Mouse (Mus musculus) heart, adult 8-10 months (tissue): ENCODE measurements around the gene Telo2. TPM values are rescaled to one million over a fixed set of nuclear protein-coding genes. Genes with fewer than 3 reads are reported as not detected.

Experiments
- total RNA-seq, 4 experiments: library from RNA; stranded (reverse); gene quantifications; 2 replicates each; pipeline ENCODE4 v1.2.4; 2022

The Telo2 gene
- total RNA-seq, 4 experiments from 2014 or later: 10.8 to 15.7 (median 13.5) TPM

Other genes starting within 250 kb of the Telo2 start
- gene Igfals, start 250.0 kb downstream of the Telo2 start, total RNA-seq: 10 to 100 TPM in 2 of 4 experiments, 1 to 10 TPM in 2; 7.8 to 14.5 (median 11.1) TPM
- gene Nubp2, start 229.6 kb downstream of the Telo2 start, total RNA-seq: 10 to 100 TPM; 17.2 to 20.1 (median 19.2) TPM
- 10 to 100 TPM; 25.8 to 29.3 (median 27.7) TPM for gene Spsb3, start 229.3 kb downstream of the Telo2 start, total RNA-seq
- 10 to 100 TPM; 19.4 to 23.5 (median 21.1) TPM for gene Eme2, start 220.9 kb downstream of the Telo2 start, total RNA-seq
- gene Mrps34, start 220.9 kb downstream of the Telo2 start, total RNA-seq: 100 to 1,000 TPM in 2 of 4 experiments, 10 to 100 TPM in 2; 88.8 to 125 (median 109) TPM
- 10 to 100 TPM; 29.0 to 31.4 (median 29.5) TPM for gene Nme3, start 219.5 kb downstream of the Telo2 start, total RNA-seq
- 10 to 100 TPM; 55.0 to 69.0 (median 62.5) TPM for gene Mapk8ip3, start 179.0 kb downstream of the Telo2 start, total RNA-seq
- 10 to 100 TPM in 2 of 4 experiments, 1 to 10 TPM in 2; 6.4 to 12.8 (median 9.6) TPM for gene Jpt2, start 155.3 kb downstream of the Telo2 start, total RNA-seq
- 10 to 100 TPM in 1 of 4 experiments, 1 to 10 TPM in 3; 9.4 to 11.3 (median 9.6) TPM for gene Cramp1l, start 100.2 kb downstream of the Telo2 start, total RNA-seq
- gene Ift140, start 99.9 kb downstream of the Telo2 start, total RNA-seq: 1 to 10 TPM; 3.5 to 6.3 (median 4.5) TPM
- 10 to 100 TPM; 29.7 to 45.6 (median 39.3) TPM for gene Tmem204, start 32.4 kb downstream of the Telo2 start, total RNA-seq
- 1 to 10 TPM; 3.4 to 7.7 (median 4.5) TPM for gene Ptx4, start 4.8 kb upstream of the Telo2 start, total RNA-seq
- gene Clcn7, start 17.4 kb upstream of the Telo2 start, total RNA-seq: 10 to 100 TPM; 25.7 to 28.2 (median 27.1) TPM
- gene Ccdc154, start 46.5 kb upstream of the Telo2 start, total RNA-seq: not detected
- not detected for gene Gm38655, start 59.5 kb upstream of the Telo2 start, total RNA-seq
- gene BC003965, start 68.6 kb upstream of the Telo2 start, total RNA-seq: 10 to 100 TPM; 21.6 to 25.9 (median 22.5) TPM
- 10 to 100 TPM in 1 of 4 experiments, 1 to 10 TPM in 3; 7.0 to 11.2 (median 7.9) TPM for gene Unkl, start 72.4 kb upstream of the Telo2 start, total RNA-seq
- gene Gnptg, start 124.2 kb upstream of the Telo2 start, total RNA-seq: 10 to 100 TPM; 11.6 to 17.1 (median 14.5) TPM
- 10 to 100 TPM in 1 of 4 experiments, 1 to 10 TPM in 3; 6.2 to 10.5 (median 8.2) TPM for gene Tsr3, start 124.2 kb upstream of the Telo2 start, total RNA-seq
- 1 to 10 TPM in 1 of 4 experiments, under 1 TPM in 3; 0.52 to 1.5 (median 0.73) TPM for gene Baiap3, start 140.4 kb upstream of the Telo2 start, total RNA-seq
- 10 to 100 TPM; 86.5 to 98.1 (median 89.4) TPM for gene Ube2i, start 158.7 kb upstream of the Telo2 start, total RNA-seq
- gene Prss34, start 182.4 kb upstream of the Telo2 start, total RNA-seq: under 1 TPM in 1 of 4 experiments, not detected in 3; 0.23 TPM
- not detected for gene Prss28, start 192.7 kb upstream of the Telo2 start, total RNA-seq
- not detected for gene Prss29, start 202.7 kb upstream of the Telo2 start, total RNA-seq
- under 1 TPM; 0.22 to 0.55 (median 0.39) TPM for gene Tpsab1, start 229.6 kb upstream of the Telo2 start, total RNA-seq